Mouse (Mus musculus): ENCODE data around the gene Mrgprh. TPM values are rescaled to one million over a fixed set of nuclear protein-coding genes. Genes with fewer than 3 reads are reported as not detected.

Gene Mrgprh
- under 1 TPM in 1 of 2 experiments, not detected in 1; 0.16 TPM for total RNA-seq (2021)
- long read RNA-seq, experiment 1 = 0 reads
- long read RNA-seq, experiment 2 = 0 reads

DNA sequence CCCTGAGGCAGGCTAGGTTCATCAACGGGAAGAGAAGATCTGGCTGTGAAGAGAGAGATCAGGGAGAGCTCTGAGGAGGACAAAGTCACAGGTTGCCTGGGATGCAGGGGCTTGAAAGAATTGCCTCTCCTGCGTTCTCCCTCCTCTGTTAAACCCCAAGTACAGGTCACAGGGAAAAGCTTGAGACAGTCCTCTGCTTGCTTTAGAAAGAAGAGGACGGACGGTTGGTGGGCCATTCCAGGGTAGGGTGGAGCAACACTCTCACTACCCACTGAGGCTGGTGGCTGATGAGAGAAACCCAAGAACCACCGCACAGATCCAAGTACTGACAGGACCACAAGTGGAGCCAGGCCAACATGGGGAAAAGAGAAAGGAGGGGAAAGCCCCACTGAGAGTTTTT is at the start of gene Mrgprh:
TSS of gene Mrgprh (plus strand) at position 301 of the 400 bp plus-strand sequence.
- DNase-seq (ENCODE audit: low spot score in 2 of 2) = no peak

DNA sequence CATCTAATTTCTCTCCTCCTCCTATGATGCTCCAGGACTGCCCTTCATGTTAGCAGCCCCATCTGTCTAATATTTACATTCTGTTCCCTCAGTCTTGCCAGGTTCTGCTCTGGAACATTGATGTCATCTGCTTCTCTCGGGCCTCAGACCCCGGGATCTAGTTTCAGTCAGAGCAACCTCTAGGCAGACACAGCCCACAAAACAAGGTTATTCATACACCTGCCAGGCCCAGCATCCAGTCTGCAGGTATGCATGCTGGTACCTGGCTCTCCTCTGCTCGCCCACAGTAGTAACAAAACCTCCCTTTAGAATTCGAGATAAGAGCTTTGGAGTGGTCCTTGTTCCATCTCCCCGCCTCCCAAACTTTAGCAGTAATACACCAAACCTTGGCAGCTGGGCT is 45.5 kb upstream of the Mrgprh start:
- DNase-seq (ENCODE audit: low spot score in 2 of 2) = no peak

- peak; percentile 43 to 62 for DNase-seq (ENCODE audit: low spot score in 2 of 2)
Measured at GRCm38 (mm10) chr17:12832231-12832630, 43.6 kb upstream of the Mrgprh start.

DNA sequence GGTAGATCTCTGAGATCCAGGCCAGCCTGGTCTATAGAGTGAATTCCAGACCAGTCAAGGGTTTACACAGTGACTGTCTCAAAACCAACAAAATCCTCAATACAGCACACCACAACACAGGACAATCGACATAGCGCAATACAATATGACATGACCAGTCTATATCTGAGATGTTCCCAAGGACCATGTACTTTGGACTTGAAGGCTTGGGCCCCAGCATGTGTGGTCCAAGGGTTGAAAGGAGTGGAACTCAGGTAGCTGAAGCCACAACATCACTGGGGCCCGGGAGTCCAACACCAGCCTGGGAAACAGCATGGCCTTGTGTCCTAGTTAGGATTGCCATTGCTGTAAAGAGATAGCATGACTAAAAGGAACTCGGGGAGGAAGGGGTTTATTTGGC is 43.2 kb upstream of the Mrgprh start:
- DNase-seq (ENCODE audit: low spot score in 2 of 2) = no peak

GRCm38 (mm10) chr17:12834317-12834716 is 41.5 kb upstream of the Mrgprh start:
- DNase-seq (ENCODE audit: low spot score in 2 of 2) = no peak

DNA sequence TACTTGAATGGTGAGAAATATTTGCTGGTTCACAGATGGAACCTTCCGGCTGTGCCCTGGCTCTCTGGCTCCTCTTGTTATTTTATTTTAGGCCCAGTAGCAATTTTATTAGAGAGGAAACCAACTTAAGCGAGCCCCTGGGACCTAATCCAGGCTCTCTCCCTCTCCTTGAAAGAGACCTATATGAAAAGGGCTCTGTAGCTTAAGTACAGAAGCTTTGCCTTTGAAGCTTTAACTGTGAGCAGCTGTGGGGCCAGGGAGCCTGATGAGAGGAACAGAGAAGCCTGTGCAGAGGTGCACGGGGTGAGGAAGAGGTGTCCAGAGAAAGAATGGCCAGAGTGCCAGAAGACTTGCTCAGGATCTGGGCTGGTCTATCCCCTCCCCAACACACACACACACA is 41.0 kb upstream of the Mrgprh start:
- DNase-seq (ENCODE audit: low spot score in 2 of 2) = no peak

DNA sequence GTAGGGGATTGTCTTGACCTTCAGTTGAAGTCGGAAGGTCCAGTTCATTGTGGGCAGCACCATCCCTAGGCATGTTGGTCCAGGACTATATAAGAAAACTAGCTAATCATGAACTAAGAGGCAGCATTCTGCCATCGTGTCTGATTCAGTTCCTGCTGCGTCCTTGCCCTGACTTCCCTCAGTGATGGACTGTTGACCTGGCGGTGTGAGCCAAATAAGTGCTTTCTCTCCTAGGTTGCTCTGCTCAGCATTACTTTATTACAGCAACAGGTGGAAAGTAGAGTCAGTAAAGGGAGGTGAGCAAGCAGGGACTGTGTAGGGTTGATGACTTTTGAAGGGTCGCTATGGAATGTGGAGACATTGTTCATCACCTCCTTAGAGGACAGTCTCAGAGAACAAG is 40.1 kb upstream of the Mrgprh start:
- DNase-seq (ENCODE audit: low spot score in 2 of 2) = no peak

DNA sequence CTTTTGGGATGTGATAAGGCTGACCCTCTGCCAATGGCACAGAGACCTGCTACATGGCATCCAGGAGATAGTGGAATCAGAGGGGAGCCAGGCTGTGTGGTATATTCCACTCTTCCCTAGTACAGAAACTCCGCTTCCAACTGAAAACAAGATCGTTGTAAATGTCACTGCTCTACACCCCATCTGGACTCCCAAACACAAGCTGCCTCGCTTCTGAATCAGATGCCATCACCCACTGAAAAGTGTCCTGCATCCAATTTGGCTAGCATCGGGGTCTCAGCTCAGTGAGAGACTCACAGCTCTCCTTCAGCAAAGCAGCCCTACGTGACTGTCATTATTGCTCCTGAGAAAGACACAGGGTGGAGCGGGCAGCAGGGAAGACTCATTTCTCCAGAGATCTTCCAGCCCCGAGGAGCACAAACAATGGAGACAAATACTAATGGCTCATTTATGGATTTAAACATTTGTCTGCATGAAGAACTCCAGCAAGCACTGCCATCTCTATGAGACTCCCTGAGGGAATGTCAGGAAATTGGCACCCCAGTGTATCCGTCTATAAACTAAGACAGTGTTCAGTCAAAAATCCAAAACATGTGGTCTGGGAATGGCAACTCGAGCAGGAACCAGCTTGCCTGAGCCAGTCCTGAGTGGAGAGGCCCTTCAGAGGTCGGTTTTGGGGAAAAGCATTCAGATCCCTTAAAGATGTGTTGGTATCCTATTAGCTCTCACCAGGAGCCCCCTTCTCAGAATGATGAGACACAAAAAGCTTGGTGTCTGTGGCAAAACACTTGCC is 36.2 kb upstream of the Mrgprh start:
- no peak for DNase-seq (ENCODE audit: low spot score in 2 of 2)

- DNase-seq (ENCODE audit: low spot score in 2 of 2) = no peak
Measured at GRCm38 (mm10) chr17:12843826-12844225, 32.0 kb upstream of the Mrgprh start.

GRCm38 (mm10) chr17:12844540-12844939 is 31.3 kb upstream of the Mrgprh start:
- no peak for DNase-seq (ENCODE audit: low spot score in 2 of 2)

DNA sequence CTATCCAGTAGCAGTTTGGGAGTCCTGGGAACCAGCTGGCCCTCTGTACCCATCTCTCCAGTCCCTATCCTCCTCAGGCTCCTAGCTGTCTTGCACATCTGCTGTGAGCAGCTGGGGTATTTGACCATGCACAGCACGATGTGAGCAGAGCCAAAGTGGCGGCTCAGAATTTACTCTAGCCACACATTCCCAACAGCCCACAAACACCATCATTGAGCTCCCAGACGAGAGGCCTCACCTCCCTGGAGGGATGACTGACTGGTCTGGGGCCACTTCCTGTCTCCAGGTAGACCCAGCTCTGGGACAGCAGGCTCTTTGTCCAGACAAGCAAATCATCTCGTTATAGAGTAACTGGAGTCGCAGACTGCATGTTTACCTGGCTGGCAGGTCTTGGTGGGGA is 30.0 kb upstream of the Mrgprh start:
- DNase-seq (ENCODE audit: low spot score in 2 of 2) = no peak

DNA sequence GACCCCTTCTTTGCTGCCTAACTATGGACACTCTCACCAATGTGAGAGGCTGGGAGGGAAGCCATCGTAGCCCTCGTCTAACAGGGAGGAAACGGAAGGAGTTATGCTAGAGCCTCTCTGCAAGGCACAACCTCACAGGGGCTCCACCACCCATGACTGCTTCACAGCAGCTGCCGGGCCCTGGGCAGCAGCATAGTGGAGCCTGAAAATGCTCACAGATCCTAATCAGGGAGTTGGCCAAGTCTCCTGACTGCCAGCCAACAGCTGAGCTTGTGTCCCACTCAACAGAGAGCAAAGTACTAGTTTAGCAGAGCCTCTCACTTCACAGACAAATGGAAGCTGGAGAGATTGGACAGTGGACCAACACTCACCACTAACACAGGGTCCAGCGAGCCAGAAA is 29.4 kb upstream of the Mrgprh start:
- DNase-seq (ENCODE audit: low spot score in 2 of 2) = no peak

DNA sequence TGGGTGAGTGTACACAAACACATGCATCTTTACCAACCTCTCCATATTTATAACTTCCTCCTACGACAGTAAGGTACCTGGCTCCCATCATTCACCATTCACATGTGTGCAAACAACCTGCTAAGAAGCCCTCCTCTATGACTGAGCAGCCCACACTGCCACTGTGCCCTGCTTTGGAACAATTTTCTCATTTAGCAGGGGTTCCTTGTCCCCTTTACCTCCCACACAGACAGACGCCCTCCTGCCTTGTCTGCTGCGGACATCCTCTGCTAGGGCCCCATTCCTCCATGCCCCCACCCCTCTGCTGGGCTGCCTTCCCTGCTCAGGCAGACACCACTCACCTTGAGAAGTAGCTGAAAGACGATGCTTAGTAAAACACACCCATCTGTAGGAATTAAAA is 28.1 kb upstream of the Mrgprh start:
- DNase-seq (ENCODE audit: low spot score in 2 of 2) = no peak

DNA sequence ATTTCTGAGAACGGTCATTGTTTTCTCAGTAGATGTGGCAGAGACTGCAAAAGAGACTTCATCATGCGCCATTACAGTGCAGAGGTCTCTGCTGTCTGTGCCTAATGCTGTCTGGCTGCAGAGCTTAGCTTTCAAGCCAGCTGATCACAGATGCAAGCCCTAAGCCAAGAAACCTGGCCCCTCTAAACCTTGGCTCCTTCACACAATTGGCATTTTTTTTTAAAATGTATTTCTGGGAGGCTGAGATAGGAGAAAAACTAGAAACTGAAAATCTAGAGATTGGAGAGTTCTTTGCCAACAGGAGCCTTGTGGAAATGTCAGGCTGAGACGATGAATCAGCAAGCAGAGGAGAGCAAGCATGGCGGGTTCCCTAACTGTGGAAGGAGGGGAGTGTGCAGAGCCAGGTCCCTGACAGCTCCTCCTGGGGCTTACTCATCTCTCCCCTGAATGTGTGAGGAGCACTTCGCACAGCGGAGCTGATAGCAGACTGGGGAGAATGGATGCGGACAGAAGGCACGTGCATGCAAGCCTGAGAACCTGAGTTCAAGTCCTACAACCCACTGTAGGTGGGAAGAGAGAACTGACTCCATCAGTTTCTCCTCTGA is 26.0 kb upstream of the Mrgprh start:
- no peak for DNase-seq (ENCODE audit: low spot score in 2 of 2)

DNA sequence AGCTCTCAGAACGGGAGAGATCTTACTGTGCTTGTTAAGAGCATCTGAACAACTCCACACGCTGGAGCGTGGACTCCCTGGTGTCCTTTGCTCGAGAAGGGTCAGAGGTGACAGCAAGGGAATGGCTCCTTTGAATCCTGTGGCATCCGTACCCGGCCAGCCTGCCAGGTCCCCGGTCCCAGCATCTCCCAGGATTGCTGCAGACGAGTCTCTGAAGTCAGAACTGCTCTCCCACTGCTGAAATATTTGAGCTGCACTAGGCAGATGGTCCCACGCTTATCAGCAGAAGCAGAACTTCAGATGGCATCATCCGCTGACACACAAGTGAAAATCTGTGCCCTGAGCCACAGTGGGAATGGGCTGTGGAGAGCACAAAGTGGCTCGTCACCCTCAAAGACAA is 24.1 kb upstream of the Mrgprh start:
- DNase-seq (ENCODE audit: low spot score in 2 of 2) = no peak

GRCm38 (mm10) chr17:12853821-12854220 is 22.0 kb upstream of the Mrgprh start:
- no peak for DNase-seq (ENCODE audit: low spot score in 2 of 2)

- DNase-seq (ENCODE audit: low spot score in 2 of 2) = no peak
Measured at GRCm38 (mm10) chr17:12854386-12854785, 21.4 kb upstream of the Mrgprh start.

DNA sequence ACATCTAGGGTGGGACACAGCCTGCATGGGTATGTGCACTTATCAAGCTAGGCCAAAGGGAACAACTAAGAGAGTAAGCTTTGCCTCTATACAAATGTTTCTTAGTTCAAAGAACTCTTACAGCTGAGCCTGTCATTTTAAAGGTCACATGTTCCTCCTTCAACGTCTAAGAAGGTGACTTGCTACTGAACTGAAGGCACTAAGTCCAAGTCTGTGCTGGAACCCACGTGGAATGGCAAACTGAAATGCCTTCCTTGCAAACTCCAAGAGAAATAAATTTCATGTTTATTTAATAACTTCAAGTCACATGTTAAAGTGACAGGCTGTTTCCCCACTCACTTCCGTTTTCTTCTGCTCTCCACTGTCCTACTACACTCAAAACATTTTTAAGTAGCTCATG is 18.4 kb upstream of the Mrgprh start:
- no peak for DNase-seq (ENCODE audit: low spot score in 2 of 2)

DNA sequence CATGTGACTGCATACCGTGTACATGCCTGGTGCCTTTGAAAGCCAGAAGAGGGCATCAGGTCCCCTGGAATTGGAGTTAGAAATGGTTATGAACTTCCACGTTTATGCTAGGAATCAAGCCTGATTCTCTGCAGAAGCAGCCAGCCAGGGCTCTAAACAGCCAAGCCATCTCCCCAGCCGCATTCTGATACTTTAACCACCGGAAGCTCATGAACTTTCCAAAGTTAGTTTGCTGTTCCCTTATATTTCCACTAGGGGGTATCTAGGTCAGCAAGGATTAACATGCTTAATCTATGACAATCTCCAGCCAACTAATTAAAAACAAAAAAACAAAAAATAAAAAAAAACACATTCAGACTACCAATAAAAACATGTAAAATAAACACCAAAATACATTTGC is 17.8 kb upstream of the Mrgprh start:
- no peak for DNase-seq (ENCODE audit: low spot score in 2 of 2)

DNA sequence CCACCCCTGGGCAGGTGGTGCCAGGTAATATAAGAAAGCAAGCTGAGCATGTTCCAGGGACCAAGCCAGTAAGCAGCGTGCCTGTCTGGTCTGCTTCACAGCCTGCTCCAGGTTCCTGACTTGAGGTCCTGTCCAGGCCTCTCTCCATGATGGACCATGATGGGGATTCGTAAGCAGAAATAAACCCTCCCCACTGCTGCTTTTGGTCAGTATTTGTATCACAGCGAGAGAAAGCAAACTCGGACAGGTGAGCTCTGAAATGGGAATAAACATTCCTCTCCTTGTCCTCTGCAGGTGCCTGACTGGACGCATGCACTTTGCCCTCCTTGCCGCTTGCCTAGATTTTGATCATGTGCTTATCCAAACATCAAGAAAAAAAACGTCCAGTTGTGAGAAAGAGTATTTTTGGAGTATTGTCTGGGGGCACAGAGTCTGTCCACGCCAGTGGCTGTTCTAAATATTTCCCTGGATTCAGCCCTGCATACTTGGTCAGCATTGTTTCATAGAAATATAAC is 16.8 kb upstream of the Mrgprh start:
- no peak for DNase-seq (ENCODE audit: low spot score in 2 of 2)

DNA sequence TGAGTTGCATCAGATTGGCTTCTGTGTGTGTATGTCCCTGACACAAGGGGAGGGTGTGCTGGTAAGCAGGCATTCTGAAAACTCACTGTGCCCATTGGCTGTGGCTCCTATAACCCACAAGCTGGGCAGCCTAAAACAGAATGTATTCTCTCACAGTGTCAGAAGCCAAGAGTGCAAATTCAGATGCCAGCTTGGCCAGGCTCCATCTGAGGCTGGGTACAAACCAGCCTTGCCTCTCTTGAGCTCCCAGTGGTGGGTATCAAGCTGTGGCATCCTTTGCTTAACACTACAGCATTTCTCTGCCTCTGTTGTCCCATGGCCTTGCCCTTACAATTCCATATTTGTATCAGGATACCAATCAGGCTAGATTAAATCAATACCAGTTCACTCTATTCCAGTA is 11.7 kb upstream of the Mrgprh start:
- no peak for DNase-seq (ENCODE audit: low spot score in 2 of 2)

- no peak for DNase-seq (ENCODE audit: low spot score in 2 of 2)
Measured at GRCm38 (mm10) chr17:12865407-12865806, 10.4 kb upstream of the Mrgprh start.

DNA sequence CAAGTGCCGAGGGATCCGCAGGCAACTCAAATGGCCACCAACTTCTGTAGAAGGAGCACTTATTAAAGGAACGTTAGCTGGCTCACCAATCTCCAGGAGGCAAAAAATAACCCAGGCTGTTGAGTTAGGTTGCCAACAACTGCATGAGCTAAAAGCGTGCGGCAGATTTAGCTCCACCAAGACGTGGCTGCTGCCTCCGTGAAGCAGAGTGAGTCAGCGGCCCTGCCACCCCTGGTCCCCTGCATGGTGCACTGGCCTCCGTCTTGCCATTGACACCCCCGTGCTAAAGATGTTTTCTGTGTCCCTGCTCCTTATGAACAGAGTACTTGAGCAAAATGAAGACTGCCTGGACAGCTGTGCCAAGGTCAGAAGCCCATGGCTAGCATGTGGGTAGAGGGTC is 9.0 kb upstream of the Mrgprh start:
- no peak for DNase-seq (ENCODE audit: low spot score in 2 of 2)
